Mouse (Mus musculus): ENCODE results near the gene Nrip3.

DNA sequence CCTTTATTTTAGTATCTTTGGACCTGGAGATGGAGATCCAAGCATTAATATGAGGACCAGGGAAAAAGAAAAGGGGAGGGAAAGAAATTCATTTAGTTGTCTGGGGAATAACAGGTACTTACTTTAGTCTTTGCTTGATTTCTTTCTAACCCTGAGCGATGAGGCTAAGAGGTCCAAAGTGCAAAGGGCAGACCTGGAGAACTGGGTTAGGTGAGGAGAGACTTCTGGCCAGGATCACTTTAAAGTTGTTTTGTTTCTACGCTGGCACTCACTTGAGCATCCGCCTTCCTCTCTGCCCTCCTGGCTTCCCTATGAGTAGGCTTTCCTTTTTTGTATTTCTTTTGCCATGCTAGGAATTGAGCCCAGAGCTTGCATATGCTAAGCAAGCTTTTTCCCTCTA, 25.5 kb downstream of the Nrip3 start:
- TF ChIP-seq CTCF (IDR thresholded peaks at IDR 0.05; ENCODE audit: extremely low read depth, insufficient read depth, insufficient read length, insufficient replicate concordance) = no peak
- no peak for TF ChIP-seq POLR2A (IDR thresholded peaks at IDR 0.05; ENCODE audit: low read depth, low read length)
